Mouse (Mus musculus): Measurements from ENCODE around the gene Pex5l. TPM values are rescaled to one million over a fixed set of nuclear protein-coding genes. Genes with fewer than 3 reads are reported as not detected.

The Pex5l gene
- polyA plus RNA-seq, 1 experiment: 0.04 TPM

DNA sequence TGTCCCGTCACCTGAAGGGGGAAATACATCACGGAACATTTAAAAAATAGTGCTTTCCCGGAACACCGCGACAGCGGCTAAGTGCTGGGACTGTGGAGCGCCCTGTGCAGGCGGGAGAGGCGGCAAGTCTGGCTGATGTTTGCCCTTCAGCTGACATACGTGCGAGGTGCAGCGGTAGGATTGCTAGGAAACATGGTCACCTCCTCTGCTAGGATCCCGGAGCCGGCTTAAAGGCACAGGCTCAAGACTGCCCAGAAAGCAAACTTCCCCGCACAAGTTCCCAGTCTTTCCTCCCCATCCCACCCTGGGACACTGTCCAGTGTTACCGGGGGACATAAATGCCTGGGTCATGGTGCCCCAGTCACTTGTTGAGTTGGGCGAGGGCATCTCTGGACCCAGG lies 649 bp downstream of the Pex5l start:
- no peaks in the 10 kb centered on the region for H3K36me3 ChIP-seq (ENCODE audit: control insufficient read depth, insufficient read depth)
- no peak overlapping the region for H3K4me3 ChIP-seq
- no peak for TF ChIP-seq MAX (IDR thresholded peaks at IDR 0.05; ENCODE audit: low read depth)
- no peak for TF ChIP-seq CEBPB (IDR thresholded peaks at IDR 0.05; ENCODE audit: insufficient read depth, poor library complexity, severe bottlenecking)
- TF ChIP-seq USF1 (IDR thresholded peaks at IDR 0.05; ENCODE audit: low read depth): no peak
- TF ChIP-seq E2F4 (IDR thresholded peaks at IDR 0.05; ENCODE audit: insufficient read depth): no peak
- no peak for TF ChIP-seq TCF12 (IDR thresholded peaks at IDR 0.05; ENCODE audit: insufficient read depth, poor library complexity, severe bottlenecking)
- TF ChIP-seq POLR2A (IDR thresholded peaks at IDR 0.05; ENCODE audit: insufficient read length, low read depth): no peak
- TF ChIP-seq REST (IDR thresholded peaks at IDR 0.05; ENCODE audit: insufficient read depth, insufficient read length): no peak
- no peak for TF ChIP-seq MYOD1 (IDR thresholded peaks at IDR 0.05; ENCODE audit: control insufficient read depth in 1 of 3, insufficient read length in 2 of 3, low read depth in 2 of 3)
- TF ChIP-seq POLR2AphosphoS2 (IDR thresholded peaks at IDR 0.05; ENCODE audit: insufficient read length, low read depth): no peak
- no peak for TF ChIP-seq MYOG (IDR thresholded peaks at IDR 0.05; ENCODE audit: control insufficient read depth in 1 of 3, insufficient read depth in 1 of 3, insufficient read length in 2 of 3, low read depth in 2 of 3)
- no peak for TF ChIP-seq TCF3 (IDR thresholded peaks at IDR 0.05; ENCODE audit: insufficient read length, low read depth)
- TF ChIP-seq SRF (IDR thresholded peaks at IDR 0.05; ENCODE audit: control insufficient read depth, insufficient read length, low read depth): no peak
- no peak overlapping the region for H3ac ChIP-seq (ENCODE audit: control insufficient read depth, insufficient read length)
- no peaks in the 10 kb centered on the region for H3K79me2 ChIP-seq (ENCODE audit: control insufficient read depth, insufficient read depth)
- no peaks in the 10 kb centered on the region for H3K27me3 ChIP-seq (ENCODE audit: control insufficient read depth, insufficient read depth, insufficient read length)
- H3K4me2 ChIP-seq (ENCODE audit: low read depth): no peak overlapping the region

DNA sequence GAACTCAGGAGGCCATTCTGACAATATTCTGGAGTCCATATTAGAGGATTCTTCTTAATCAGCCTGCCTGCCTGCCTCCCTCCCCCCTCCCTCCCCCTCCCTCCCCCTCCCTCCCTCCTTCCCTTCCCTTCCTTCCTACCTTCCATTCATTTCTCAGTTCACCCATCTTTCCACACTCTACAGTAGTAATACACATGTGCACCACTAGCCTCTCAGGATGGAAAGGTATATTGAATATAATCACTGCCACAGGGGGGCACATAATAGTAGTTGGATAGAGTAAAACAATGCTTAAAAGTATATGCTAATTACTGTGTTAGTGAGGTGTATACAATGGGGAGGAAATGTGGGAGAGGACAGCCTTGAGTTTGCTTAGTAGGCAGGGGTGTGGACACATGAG lies 13.1 kb downstream of the Pex5l start:
- H3K27me3 ChIP-seq (ENCODE audit: control insufficient read depth, insufficient read depth, insufficient read length): no peaks in the 10 kb centered on the region
- H3ac ChIP-seq (ENCODE audit: control insufficient read depth, insufficient read length): no peak overlapping the region
- H3K36me3 ChIP-seq (ENCODE audit: control insufficient read depth, insufficient read depth): no peaks in the 10 kb centered on the region
- TF ChIP-seq TCF12 (IDR thresholded peaks at IDR 0.05; ENCODE audit: insufficient read depth, poor library complexity, severe bottlenecking) (no peak), POLR2AphosphoS2 (IDR thresholded peaks at IDR 0.05; ENCODE audit: insufficient read length, low read depth) (no peak), MYOG (IDR thresholded peaks at IDR 0.05; ENCODE audit: control insufficient read depth in 1 of 3, insufficient read depth in 1 of 3, insufficient read length in 2 of 3, low read depth in 2 of 3) (no peak), REST (IDR thresholded peaks at IDR 0.05; ENCODE audit: insufficient read depth, insufficient read length) (no peak), MYOD1 (IDR thresholded peaks at IDR 0.05; ENCODE audit: control insufficient read depth in 1 of 3, insufficient read length in 2 of 3, low read depth in 2 of 3) (no peak), MAX (IDR thresholded peaks at IDR 0.05; ENCODE audit: low read depth) (no peak), SRF (IDR thresholded peaks at IDR 0.05; ENCODE audit: control insufficient read depth, insufficient read length, low read depth) (no peak), USF1 (IDR thresholded peaks at IDR 0.05; ENCODE audit: low read depth) (no peak)
- no peak overlapping the region for H3K4me2 ChIP-seq (ENCODE audit: low read depth)
- H3K4me3 ChIP-seq: no peak overlapping the region
- H3K79me2 ChIP-seq (ENCODE audit: control insufficient read depth, insufficient read depth): no peaks in the 10 kb centered on the region

DNA sequence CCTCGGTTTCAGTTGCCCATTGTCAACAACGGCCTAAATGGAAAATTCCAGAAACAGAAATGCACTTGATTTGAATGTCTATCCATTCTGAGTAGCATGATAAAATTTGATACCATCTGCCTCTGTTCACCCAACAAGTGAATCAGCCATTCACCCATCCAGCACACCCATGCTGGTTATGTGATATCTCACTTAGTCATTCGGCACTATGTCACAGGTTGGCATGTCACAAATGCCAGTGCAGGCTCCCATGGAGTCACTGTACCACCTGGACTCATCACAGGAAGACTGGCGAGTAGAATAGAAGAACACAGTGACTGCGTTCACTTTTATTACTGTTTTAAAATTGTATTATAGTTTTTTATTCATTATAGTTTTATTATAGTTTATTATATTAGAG lies 18.3 kb downstream of the Pex5l start:
- H3K36me3 ChIP-seq (ENCODE audit: control insufficient read depth, insufficient read depth): no peaks in the 10 kb centered on the region
- H3K4me2 ChIP-seq (ENCODE audit: low read depth): no peak overlapping the region
- TF ChIP-seq E2F4 (IDR thresholded peaks at IDR 0.05; ENCODE audit: insufficient read depth) (no peak), MYOG (IDR thresholded peaks at IDR 0.05; ENCODE audit: control insufficient read depth in 1 of 3, insufficient read depth in 1 of 3, insufficient read length in 2 of 3, low read depth in 2 of 3) (no peak), SRF (IDR thresholded peaks at IDR 0.05; ENCODE audit: control insufficient read depth, insufficient read length, low read depth) (no peak), MYOD1 (IDR thresholded peaks at IDR 0.05; ENCODE audit: control insufficient read depth in 1 of 3, insufficient read length in 2 of 3, low read depth in 2 of 3) (no peak), POLR2AphosphoS2 (IDR thresholded peaks at IDR 0.05; ENCODE audit: insufficient read length, low read depth) (no peak), TCF12 (IDR thresholded peaks at IDR 0.05; ENCODE audit: insufficient read depth, poor library complexity, severe bottlenecking) (no peak), USF1 (IDR thresholded peaks at IDR 0.05; ENCODE audit: low read depth) (no peak), TCF3 (IDR thresholded peaks at IDR 0.05; ENCODE audit: insufficient read length, low read depth) (no peak), POLR2A (IDR thresholded peaks at IDR 0.05; ENCODE audit: insufficient read length, low read depth) (no peak), CEBPB (IDR thresholded peaks at IDR 0.05; ENCODE audit: insufficient read depth, poor library complexity, severe bottlenecking) (no peak), MAX (IDR thresholded peaks at IDR 0.05; ENCODE audit: low read depth) (no peak), REST (IDR thresholded peaks at IDR 0.05; ENCODE audit: insufficient read depth, insufficient read length) (no peak)
- no peaks in the 10 kb centered on the region for H3K79me2 ChIP-seq (ENCODE audit: control insufficient read depth, insufficient read depth)
- no peak overlapping the region for H3K4me3 ChIP-seq
- no peaks in the 10 kb centered on the region for H3K27me3 ChIP-seq (ENCODE audit: control insufficient read depth, insufficient read depth, insufficient read length)
- no peak overlapping the region for H3ac ChIP-seq (ENCODE audit: control insufficient read depth, insufficient read length)

DNA sequence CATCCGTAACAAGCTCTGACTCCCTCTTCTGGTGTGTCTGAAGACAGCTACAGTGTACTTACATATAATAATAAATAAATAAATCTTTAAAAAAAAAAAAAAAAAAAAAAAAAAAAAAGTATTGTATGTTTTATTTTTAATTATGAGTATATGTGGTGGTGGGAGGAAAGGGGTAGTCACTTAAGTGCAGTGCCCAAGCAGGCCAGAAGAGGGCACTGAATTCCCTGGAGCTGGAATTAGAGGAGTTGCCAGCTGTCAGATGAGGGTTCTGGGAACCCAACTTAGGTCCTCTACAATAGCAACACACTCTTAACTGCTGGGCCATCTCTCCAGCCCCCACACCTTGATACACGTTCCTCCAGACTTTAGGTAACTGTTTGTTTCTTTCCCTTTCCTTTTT lies 37.3 kb downstream of the Pex5l start:
- H3ac ChIP-seq (ENCODE audit: control insufficient read depth, insufficient read length): no peak overlapping the region
- H3K4me2 ChIP-seq (ENCODE audit: low read depth): no peak overlapping the region
- no peaks in the 10 kb centered on the region for H3K36me3 ChIP-seq (ENCODE audit: control insufficient read depth, insufficient read depth)
- no peaks in the 10 kb centered on the region for H3K79me2 ChIP-seq (ENCODE audit: control insufficient read depth, insufficient read depth)
- no peaks in the 10 kb centered on the region for H3K27me3 ChIP-seq (ENCODE audit: control insufficient read depth, insufficient read depth, insufficient read length)
- TF ChIP-seq E2F4 (IDR thresholded peaks at IDR 0.05; ENCODE audit: insufficient read depth): no peak
- no peak for TF ChIP-seq MYOG (IDR thresholded peaks at IDR 0.05; ENCODE audit: control insufficient read depth in 1 of 3, insufficient read depth in 1 of 3, insufficient read length in 2 of 3, low read depth in 2 of 3)
- TF ChIP-seq MYOD1 (IDR thresholded peaks at IDR 0.05; ENCODE audit: control insufficient read depth in 1 of 3, insufficient read length in 2 of 3, low read depth in 2 of 3): no peak
- TF ChIP-seq CEBPB (IDR thresholded peaks at IDR 0.05; ENCODE audit: insufficient read depth, poor library complexity, severe bottlenecking): no peak
- no peak for TF ChIP-seq REST (IDR thresholded peaks at IDR 0.05; ENCODE audit: insufficient read depth, insufficient read length)
- no peak for TF ChIP-seq TCF12 (IDR thresholded peaks at IDR 0.05; ENCODE audit: insufficient read depth, poor library complexity, severe bottlenecking)
- TF ChIP-seq USF1 (IDR thresholded peaks at IDR 0.05; ENCODE audit: low read depth): no peak
- TF ChIP-seq POLR2A (IDR thresholded peaks at IDR 0.05; ENCODE audit: insufficient read length, low read depth): no peak
- H3K4me3 ChIP-seq: no peak overlapping the region

DNA sequence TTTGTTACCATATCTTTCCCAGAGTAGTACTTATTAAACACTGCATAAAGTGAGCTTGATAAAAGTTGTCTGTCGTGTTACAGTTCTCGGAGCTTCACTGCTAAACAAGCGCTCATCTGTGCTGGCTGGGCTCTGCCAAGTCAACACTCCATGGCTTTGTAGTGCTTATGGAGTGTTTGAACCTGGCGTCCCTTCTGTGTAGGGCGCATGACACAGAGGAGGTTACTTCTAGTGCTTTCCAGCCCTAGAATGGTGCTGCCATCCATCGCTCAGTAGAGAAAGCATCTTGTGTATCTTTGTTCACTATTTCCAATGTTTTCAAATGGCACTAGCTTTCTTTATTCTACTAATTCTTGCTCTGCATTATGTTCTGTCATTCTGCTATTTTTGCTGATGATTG lies 39.5 kb downstream of the Pex5l start:
- no peak overlapping the region for H3K4me3 ChIP-seq
- H3K4me2 ChIP-seq (ENCODE audit: low read depth): no peak overlapping the region
- no peaks in the 10 kb centered on the region for H3K27me3 ChIP-seq (ENCODE audit: control insufficient read depth, insufficient read depth, insufficient read length)
- H3K79me2 ChIP-seq (ENCODE audit: control insufficient read depth, insufficient read depth): no peaks in the 10 kb centered on the region
- TF ChIP-seq POLR2A (IDR thresholded peaks at IDR 0.05; ENCODE audit: insufficient read length, low read depth): no peak
- TF ChIP-seq MYOG (IDR thresholded peaks at IDR 0.05; ENCODE audit: control insufficient read depth in 1 of 3, insufficient read depth in 1 of 3, insufficient read length in 2 of 3, low read depth in 2 of 3): no peak
- TF ChIP-seq MAX (IDR thresholded peaks at IDR 0.05; ENCODE audit: low read depth): no peak
- TF ChIP-seq TCF12 (IDR thresholded peaks at IDR 0.05; ENCODE audit: insufficient read depth, poor library complexity, severe bottlenecking): no peak
- no peak for TF ChIP-seq REST (IDR thresholded peaks at IDR 0.05; ENCODE audit: insufficient read depth, insufficient read length)
- no peaks in the 10 kb centered on the region for H3K36me3 ChIP-seq (ENCODE audit: control insufficient read depth, insufficient read depth)
- no peak overlapping the region for H3ac ChIP-seq (ENCODE audit: control insufficient read depth, insufficient read length)

Data from myocyte (in vitro differentiated cells).